Mouse (Mus musculus) embryonic facial prominence, embryonic 11.5 days (tissue): ENCODE results near the gene Ccdc38. TPM values are rescaled to one million over a fixed set of nuclear protein-coding genes. Genes with fewer than 3 reads are reported as not detected.

Source experiments
- ATAC-seq: fragments of 200-750 bp; cut with Nextera tagmentation; replicated peaks from 2 replicates; pipeline ENCODE4 v1.8.0; 2017; ENCODE audit warnings: low read depth; ENCODE audit not compliant: insufficient number of reproducible peaks, low FRiP score, low TSS enrichment
- DNase-seq: peaks from one replicate; pipeline ENCODE4 v3.0.0-alpha.2; 2015; ENCODE audit warnings: low spot score
- H3K27ac ChIP-seq: fragments of 300-500 bp; sonication (generic); replicated peaks from 2 replicates; pipeline ENCODE4 v1.5.1; 2014; ENCODE audit warnings: mild to moderate bottlenecking, low read depth, low read length, control low read depth
- H3K27me3 ChIP-seq: fragments of 300-500 bp; sonication (generic); 2 replicates; pipeline ENCODE4 v1.6.1; 2014; ENCODE audit warnings: mild to moderate bottlenecking, low read length, moderate library complexity, mixed read lengths; ENCODE audit not compliant: control insufficient read depth, insufficient read depth
- H3K36me3 ChIP-seq: fragments of 300-500 bp; sonication (generic); replicated peaks from 2 replicates; pipeline ENCODE4 v1.6.1; 2014; ENCODE audit warnings: low read depth, mild to moderate bottlenecking, low read length, moderate library complexity, mixed read lengths; ENCODE audit not compliant: control insufficient read depth, insufficient read depth
- H3K4me1 ChIP-seq: fragments of 300-500 bp; sonication (generic); 2 replicates; pipeline ENCODE4 v1.6.1; 2014; ENCODE audit warnings: low read length, mixed read lengths; ENCODE audit not compliant: control insufficient read depth, insufficient read depth
- H3K4me2 ChIP-seq: fragments of 300-500 bp; sonication (generic); 2 replicates; pipeline ENCODE4 v1.6.1; 2014; ENCODE audit warnings: low read depth, mild to moderate bottlenecking, control low read depth, low read length, moderate library complexity
- H3K4me3 ChIP-seq: fragments of 300-500 bp; sonication (generic); 2 replicates; pipeline ENCODE4 v1.5.1; 2014; ENCODE audit warnings: low read depth, low read length, control low read depth
- H3K9ac ChIP-seq: fragments of 300-500 bp; sonication (generic); replicated peaks from 2 replicates; pipeline ENCODE4 v1.6.1; 2014; ENCODE audit warnings: mild to moderate bottlenecking, control low read depth, low read length
- H3K9me3 ChIP-seq: fragments of 300-500 bp; sonication (generic); replicated peaks from 2 replicates; pipeline ENCODE4 v1.6.1; 2016; ENCODE audit warnings: mild to moderate bottlenecking, low read length, inconsistent platforms, mixed read lengths; ENCODE audit not compliant: control insufficient read depth
- WGBS: fragments of 180-500 bp; shearing (Covaris S2); extraction: QIAGEN DNeasy Blood & Tissue Kit; methylation state at CpG from one replicate; pipeline ENCODE4 v1.1.7; 2014; 5-methylcytosine and 5-hydroxymethylcytosine counted together
- polyA plus RNA-seq: library from polyadenylated mRNA; unstranded; fragments of >200 nt; fragmentation: Nextera tagmentation; extraction: Ambion mirVana; gene quantifications from 2 replicates; pipeline ENCODE4 v1.2.1, GENCODE M21; 2014

Ccdc38 gene
- polyA plus RNA-seq, 1 experiment from 2014 or later, result 0.46 TPM

DNA sequence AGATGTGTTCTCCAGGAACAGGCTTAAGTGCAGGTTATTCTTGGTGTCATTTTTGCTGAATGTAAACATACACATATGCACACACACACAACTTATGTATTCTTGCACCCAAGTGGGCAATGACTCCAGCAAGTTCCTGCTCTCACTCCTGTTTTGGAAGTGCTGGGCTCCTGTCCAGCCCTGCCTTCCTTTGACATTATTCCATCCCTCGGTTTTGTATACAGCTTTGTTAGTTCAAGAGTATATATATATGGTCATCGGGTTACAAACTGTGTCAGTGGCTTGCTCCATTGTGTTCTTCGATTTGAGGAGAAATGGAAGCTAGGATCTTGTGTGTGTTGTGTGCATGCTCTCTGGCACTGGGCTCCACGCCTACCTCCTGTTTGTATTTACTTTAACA lies 22.2 kb upstream of the Ccdc38 start:
- DNase-seq, result no peak
- Histone ChIP-seq H3K4me2 (no peak overlapping the region), H3K9me3 (no peaks in the 10 kb centered on the region), H3K27ac (no peak overlapping the region), H3K36me3 (no peaks in the 10 kb centered on the region), H3K4me3 (no peak overlapping the region), H3K27me3 (no peaks in the 10 kb centered on the region), H3K9ac (no peak overlapping the region), H3K4me1 (no peaks in the 10 kb centered on the region)
- WGBS, result 87% methylated on average over 4 of the region's 4 CpGs
- ATAC-seq, result no peak

DNA sequence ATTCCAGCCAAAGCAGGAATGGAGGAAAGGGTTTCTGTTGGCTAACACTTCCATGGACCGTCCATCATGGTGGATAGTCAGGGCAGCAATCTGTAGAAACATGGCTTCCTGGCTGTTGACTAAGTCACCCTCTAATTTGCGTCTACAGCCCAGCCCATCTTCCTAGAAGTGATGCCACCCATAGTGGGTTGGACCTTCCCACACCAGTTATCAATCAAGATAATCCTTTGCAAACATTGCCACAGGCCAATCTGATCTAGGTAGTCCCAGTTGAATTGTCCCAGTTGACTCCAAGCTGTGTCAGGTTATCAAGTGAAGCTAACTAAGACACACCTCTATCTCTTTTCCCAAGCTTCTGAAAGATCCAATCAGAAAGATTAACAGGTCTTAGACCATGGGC lies 21.8 kb upstream of the Ccdc38 start:
- H3K9ac ChIP-seq, result no peak overlapping the region
- no peak overlapping the region for H3K27ac ChIP-seq
- H3K4me2 ChIP-seq, result no peak overlapping the region
- ATAC-seq, result no peak
- H3K4me3 ChIP-seq, result no peak overlapping the region
- H3K9me3 ChIP-seq, result no peaks in the 10 kb centered on the region
- H3K4me1 ChIP-seq, result no peaks in the 10 kb centered on the region
- no peaks in the 10 kb centered on the region for H3K27me3 ChIP-seq
- whole genome bisulfite sequencing, result 85% methylated on average over 2 of the region's 2 CpGs
- DNase-seq, result no peak
- no peaks in the 10 kb centered on the region for H3K36me3 ChIP-seq

DNA sequence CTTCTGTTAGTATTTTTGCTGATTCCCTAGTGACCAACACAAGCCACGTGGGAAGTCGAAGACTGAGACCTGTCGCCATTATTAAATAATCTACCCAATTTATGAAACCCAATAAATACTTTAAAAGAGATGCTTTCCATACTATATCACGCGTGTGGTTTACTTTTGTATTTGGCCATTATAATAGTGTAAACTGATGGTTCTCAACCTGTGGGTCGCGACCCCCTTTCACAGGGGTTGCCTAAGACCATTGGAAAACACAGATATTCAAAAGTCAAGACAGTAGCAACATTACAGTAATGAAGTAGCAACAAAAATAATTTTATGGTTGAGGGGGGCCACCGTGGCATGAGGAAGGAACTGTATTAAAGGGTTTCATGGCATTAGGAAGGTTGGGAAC lies 21.3 kb upstream of the Ccdc38 start:
- DNase-seq (no peak), ATAC-seq (no peak)
- H3K27me3 ChIP-seq, result no peaks in the 10 kb centered on the region
- no peaks in the 10 kb centered on the region for H3K36me3 ChIP-seq
- H3K9ac ChIP-seq, result no peak overlapping the region
- H3K4me2 ChIP-seq, result no peak overlapping the region
- 91% methylated on average over 8 of the region's 8 CpGs for WGBS
- H3K9me3 ChIP-seq, result no peaks in the 10 kb centered on the region
- no peak overlapping the region for H3K27ac ChIP-seq
- no peaks in the 10 kb centered on the region for H3K4me1 ChIP-seq
- no peak overlapping the region for H3K4me3 ChIP-seq

DNA sequence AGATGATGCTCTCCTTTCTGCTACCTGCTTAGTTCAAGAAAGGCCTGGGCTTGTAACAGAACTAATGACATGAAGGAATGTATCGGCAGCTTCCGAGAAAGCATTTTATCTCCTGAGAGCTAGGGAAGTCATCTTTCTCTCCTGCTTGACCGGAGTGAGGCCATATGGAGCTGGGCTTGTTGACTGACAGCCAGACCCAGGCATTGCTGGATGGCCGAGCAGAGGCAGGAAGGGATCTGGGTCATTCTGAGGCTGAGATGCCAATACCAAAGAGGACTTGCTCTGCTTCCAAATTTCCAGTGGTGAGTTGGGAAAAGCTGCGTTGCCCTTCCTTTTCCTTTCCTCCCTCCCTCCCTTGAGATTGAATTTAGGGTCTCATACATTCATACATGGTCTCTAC lies 20.7 kb upstream of the Ccdc38 start:
- Histone ChIP-seq H3K27ac (no peak overlapping the region), H3K27me3 (no peaks in the 10 kb centered on the region), H3K9me3 (no peaks in the 10 kb centered on the region), H3K4me3 (no peak overlapping the region), H3K9ac (no peak overlapping the region), H3K36me3 (no peaks in the 10 kb centered on the region), H3K4me2 (no peak overlapping the region), H3K4me1 (no peaks in the 10 kb centered on the region)
- ATAC-seq (no peak), DNase-seq (no peak)
- 86% methylated on average over 5 of the region's 5 CpGs for WGBS

DNA sequence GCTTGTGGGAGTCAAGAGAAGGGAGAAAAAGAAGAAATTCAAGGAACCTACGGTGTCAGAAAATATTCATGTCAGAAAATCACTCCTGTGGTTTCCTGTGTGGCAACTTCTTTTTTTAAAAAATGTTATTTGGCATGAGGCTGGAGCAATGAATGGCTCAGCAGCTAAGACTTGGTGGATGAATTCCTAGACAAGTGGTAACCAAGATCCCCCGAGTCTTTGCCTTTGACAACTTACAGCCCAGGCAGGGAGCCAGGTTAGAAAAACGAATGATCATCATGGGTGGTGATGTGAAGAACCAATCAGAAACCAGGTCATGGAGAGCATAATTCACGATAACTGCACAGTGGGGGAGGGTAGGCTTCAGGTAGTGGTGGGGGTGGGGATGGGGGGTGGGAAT lies 19.4 kb upstream of the Ccdc38 start:
- Histone ChIP-seq H3K4me1 (no peaks in the 10 kb centered on the region), H3K27me3 (no peaks in the 10 kb centered on the region), H3K4me3 (no peak overlapping the region), H3K36me3 (no peaks in the 10 kb centered on the region), H3K4me2 (no peak overlapping the region), H3K9ac (no peak overlapping the region), H3K9me3 (no peaks in the 10 kb centered on the region), H3K27ac (no peak overlapping the region)
- no peak for ATAC-seq
- 74% methylated on average over 4 of the region's 4 CpGs for WGBS
- DNase-seq, result no peak

DNA sequence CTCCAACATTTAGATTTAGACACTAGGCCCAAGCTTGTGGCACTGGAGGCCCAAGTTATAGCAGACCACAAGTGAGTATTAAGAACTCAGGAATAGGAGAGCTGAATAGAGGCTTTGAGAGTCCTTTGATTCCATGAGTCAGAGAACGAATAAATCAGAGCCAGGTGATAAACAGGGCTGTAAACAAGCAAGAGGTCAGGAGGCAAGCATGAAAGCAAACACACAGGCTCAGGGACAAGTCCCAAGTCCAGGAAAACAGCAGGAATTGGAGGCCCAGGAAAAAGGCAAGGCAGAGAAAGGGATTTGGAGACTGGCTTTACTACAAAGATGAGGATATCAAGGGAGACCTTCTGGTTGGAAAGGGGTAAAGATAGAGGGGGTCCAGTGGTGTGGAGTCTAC lies 15.1 kb upstream of the Ccdc38 start:
- H3K36me3 ChIP-seq, result no peaks in the 10 kb centered on the region
- no peaks in the 10 kb centered on the region for H3K4me1 ChIP-seq
- H3K9me3 ChIP-seq, result no peaks in the 10 kb centered on the region
- H3K4me2 ChIP-seq, result no peak overlapping the region
- DNase-seq (no peak), ATAC-seq (no peak)
- 81% methylated on average over 1 of the region's 1 CpGs for WGBS
- H3K27me3 ChIP-seq, result no peaks in the 10 kb centered on the region
- H3K4me3 ChIP-seq, result no peak overlapping the region
- H3K27ac ChIP-seq, result no peak overlapping the region
- H3K9ac ChIP-seq, result no peak overlapping the region

DNA sequence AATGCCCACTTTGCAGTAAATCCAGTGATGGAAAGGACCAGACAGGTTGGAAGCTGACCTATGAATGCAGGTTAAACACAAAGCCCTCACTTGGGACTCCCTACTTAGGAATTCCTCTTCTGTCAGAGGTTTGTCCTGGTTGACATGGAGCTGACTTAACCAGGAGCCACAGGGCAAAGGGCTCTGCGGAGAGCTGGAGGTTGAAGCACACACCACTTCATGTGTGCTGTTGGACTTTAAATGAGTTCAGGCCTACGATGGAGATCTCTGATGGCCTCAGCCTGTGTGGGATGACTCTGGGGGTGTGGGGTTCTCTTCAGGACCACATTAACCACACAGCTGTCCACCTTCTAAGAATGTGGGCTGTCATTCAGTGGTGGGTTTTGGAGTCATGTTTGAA lies 2.1 kb upstream of the Ccdc38 start:
- Histone ChIP-seq H3K27me3 (no peaks in the 10 kb centered on the region; the same call in 1 of the 2 replicates), H3K9me3 (no peaks in the 10 kb centered on the region), H3K27ac (no peak overlapping the region), H3K36me3 (no peaks in the 10 kb centered on the region), H3K4me3 (no peak overlapping the region), H3K9ac (no peak overlapping the region), H3K4me1 (no peaks in the 10 kb centered on the region), H3K4me2 (no peak overlapping the region)
- 96% methylated on average over 2 of the region's 2 CpGs for WGBS
- DNase-seq, result no peak
- no peak for ATAC-seq

DNA sequence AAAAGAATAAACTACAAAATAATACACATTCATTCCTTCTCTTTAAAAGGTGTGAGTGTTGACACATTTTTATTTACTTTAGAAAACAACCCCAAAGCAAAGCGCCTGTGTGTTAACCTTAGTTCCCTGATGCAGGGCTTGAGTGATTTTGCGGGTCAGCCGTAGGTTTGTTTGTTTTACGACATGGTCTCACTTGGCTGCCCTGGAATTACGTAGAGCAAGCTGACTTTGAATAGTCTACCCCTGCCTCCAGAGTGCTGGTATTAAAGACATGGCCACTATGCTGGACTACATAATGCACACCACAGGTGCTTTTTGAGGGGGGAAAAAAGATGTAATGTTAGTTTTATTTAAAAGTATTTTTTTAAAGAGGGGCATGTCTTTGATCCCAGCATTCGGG lies 1.6 kb upstream of the Ccdc38 start:
- Histone ChIP-seq H3K36me3 (no peaks in the 10 kb centered on the region), H3K4me3 (no peak overlapping the region), H3K4me1 (no peaks in the 10 kb centered on the region), H3K4me2 (no peak overlapping the region), H3K9me3 (no peaks in the 10 kb centered on the region), H3K27me3 (no peaks in the 10 kb centered on the region; the same call in 1 of the 2 replicates), H3K27ac (no peak overlapping the region), H3K9ac (no peak overlapping the region)
- WGBS, result 64% methylated on average over 6 of the region's 6 CpGs
- no peak for ATAC-seq
- DNase-seq, result no peak
